In genomic region chr6:126678961-126679360, GRCm38 (mm10) we compare ENCODE assay signal across 10 mouse cellular contexts. TPM values are rescaled to one million over a fixed set of nuclear protein-coding genes. Genes with fewer than 3 reads are reported as not detected.
A peak's percentile ranks its signal among the peaks of the same experiment; 100 is the strongest.
DNase-seq lines count a peak whose midpoint lies in the region; ATAC-seq and TF ChIP-seq lines count a peak whose summit lies in the region.
"Had no signal": no experiment of that assay in that cellular context is flagged by ENCODE, and none has a peak within 500 bp of the region (broad histone marks: within the 10 kb centered on the region; RNA-seq: fewer than 3 reads in every experiment).

No protein-coding gene starts in this region.

- DNase-seq in heart, postnatal 0 days (ENCODE audit: low spot score) = no peak
- DNase-seq in heart, embryonic 10.5 days (ENCODE audit: low spot score) = no peak
- DNase-seq in midbrain, embryonic 11.5 days (ENCODE audit: low spot score, missing footprints) = peak; percentile 90
- peak; percentile 24 to 48 for DNase-seq in cerebellum, adult 2 months
- DNase-seq in midbrain, postnatal 0 days (ENCODE audit: low spot score) = peak; percentile 29
- no peak for DNase-seq in gastrocnemius, postnatal 14 days

- no peak overlapping the region for H3K9ac ChIP-seq in heart, postnatal 0 days (replicated peaks; ENCODE audit: low read depth, low read length)
- no peak overlapping the region for H3K9ac ChIP-seq in midbrain, embryonic 11.5 days (ENCODE audit: low read length)
- H3K9ac ChIP-seq in midbrain, embryonic 15.5 days = no peak overlapping the region
- H3K9ac ChIP-seq in midbrain, postnatal 0 days (replicated peaks; ENCODE audit: low read length, poor library complexity, severe bottlenecking) = no peak overlapping the region
- no peak overlapping the region for H3K9ac ChIP-seq in forebrain, embryonic 13.5 days
- H3K9ac ChIP-seq: embryonic facial prominence, embryonic 15.5 days; heart, embryonic 12.5 days had no signal

- no peaks in the 10 kb centered on the region for H3K9me3 ChIP-seq in heart, postnatal 0 days (replicated peaks; ENCODE audit: control insufficient read depth, low read length)
- no peaks in the 10 kb centered on the region for H3K9me3 ChIP-seq in heart, embryonic 10.5 days
- no peaks in the 10 kb centered on the region for H3K9me3 ChIP-seq in midbrain, embryonic 11.5 days (ENCODE audit: control insufficient read depth, low read length)
- H3K9me3 ChIP-seq in midbrain, embryonic 15.5 days = no peaks in the 10 kb centered on the region
- H3K9me3 ChIP-seq in midbrain, postnatal 0 days (ENCODE audit: low read length) = no peaks in the 10 kb centered on the region
- H3K9me3 ChIP-seq in forebrain, embryonic 13.5 days (replicated peaks) = no peaks in the 10 kb centered on the region
- H3K9me3 ChIP-seq: embryonic facial prominence, embryonic 15.5 days; heart, embryonic 12.5 days had no signal

- intact Hi-C loops in gastrocnemius, postnatal 14 days (cut with DNase I; ENCODE audit: low total_unique reads) = no loop called here

- no peak overlapping the region for H3K27ac ChIP-seq in heart, postnatal 0 days (ENCODE audit: low read depth)
- no peak overlapping the region for H3K27ac ChIP-seq in heart, embryonic 10.5 days
- no peak overlapping the region for H3K27ac ChIP-seq in midbrain, embryonic 11.5 days (ENCODE audit: low read depth, low read length)
- H3K27ac ChIP-seq in midbrain, embryonic 15.5 days = no peak overlapping the region
- no peak overlapping the region for H3K27ac ChIP-seq in cerebellum, adult 2 months (ENCODE audit: insufficient read depth, low read length)
- H3K27ac ChIP-seq in midbrain, postnatal 0 days (ENCODE audit: low read depth, low read length) = no peak overlapping the region
- no peak overlapping the region for H3K27ac ChIP-seq in forebrain, embryonic 13.5 days
- H3K27ac ChIP-seq: embryonic facial prominence, embryonic 15.5 days had no signal

- WGBS in heart, postnatal 0 days = 66% methylated on average over 7 of the region's 7 CpGs
- 66% methylated on average over 7 of the region's 7 CpGs for WGBS in heart, embryonic 10.5 days
- 64% methylated on average over 7 of the region's 7 CpGs for WGBS in midbrain, embryonic 11.5 days
- WGBS in midbrain, embryonic 15.5 days = 64% methylated on average over 7 of the region's 7 CpGs
- 70% methylated on average over 7 of the region's 7 CpGs for WGBS in cerebellum, adult 2 months
- 65% methylated on average over 7 of the region's 7 CpGs for WGBS in midbrain, postnatal 0 days
- 63% methylated on average over 7 of the region's 7 CpGs for WGBS in forebrain, embryonic 13.5 days

- peak; percentile 32 for TF ChIP-seq CTCF in heart, postnatal 0 days (IDR thresholded peaks at IDR 0.05; ENCODE audit: low read depth)
- peak; percentile 63 for TF ChIP-seq CTCF in cerebellum, adult 2 months (IDR thresholded peaks at IDR 0.05; ENCODE audit: borderline replicate concordance, insufficient read depth, low read depth, low read length)
- TF ChIP-seq CTCF in midbrain, postnatal 0 days (IDR thresholded peaks at IDR 0.05) = peak; percentile 67

- no peaks in the 10 kb centered on the region for H3K36me3 ChIP-seq in heart, postnatal 0 days (replicated peaks; ENCODE audit: control insufficient read depth, insufficient read depth, low read length)
- H3K36me3 ChIP-seq in heart, embryonic 10.5 days = no peaks in the 10 kb centered on the region
- H3K36me3 ChIP-seq in midbrain, embryonic 11.5 days (ENCODE audit: control insufficient read depth, insufficient read depth, low read length) = no peaks in the 10 kb centered on the region
- no peaks in the 10 kb centered on the region for H3K36me3 ChIP-seq in midbrain, embryonic 15.5 days (replicated peaks)
- H3K36me3 ChIP-seq in midbrain, postnatal 0 days (ENCODE audit: insufficient read depth, low read length) = no peaks in the 10 kb centered on the region
- no peaks in the 10 kb centered on the region for H3K36me3 ChIP-seq in forebrain, embryonic 13.5 days (ENCODE audit: poor library complexity, severe bottlenecking)
- H3K36me3 ChIP-seq: embryonic facial prominence, embryonic 15.5 days; heart, embryonic 12.5 days had no signal

- H3K4me1 ChIP-seq in heart, postnatal 0 days (ENCODE audit: control insufficient read depth, insufficient read depth) = no peaks in the 10 kb centered on the region
- H3K4me1 ChIP-seq in heart, embryonic 10.5 days = 0 out of 2 replicates have a peak, but pooled peaks cover 7% of the 10 kb centered on the region
- H3K4me1 ChIP-seq in midbrain, embryonic 11.5 days (ENCODE audit: control insufficient read depth, insufficient read depth, low read length) = no peaks in the 10 kb centered on the region
- H3K4me1 ChIP-seq in midbrain, embryonic 15.5 days = no peaks in the 10 kb centered on the region
- H3K4me1 ChIP-seq in cerebellum, adult 2 months (ENCODE audit: control insufficient read depth, insufficient read depth, low read length) = no peaks in the 10 kb centered on the region
- no peaks in the 10 kb centered on the region for H3K4me1 ChIP-seq in midbrain, postnatal 0 days (ENCODE audit: insufficient read depth, low read length)
- H3K4me1 ChIP-seq in forebrain, embryonic 13.5 days = no peaks in the 10 kb centered on the region
- H3K4me1 ChIP-seq: embryonic facial prominence, embryonic 15.5 days had no signal

- no peak for ATAC-seq in heart, postnatal 0 days (ENCODE audit: insufficient read depth, low read depth)
- no peak for ATAC-seq in midbrain, embryonic 11.5 days (ENCODE audit: low FRiP score)
- ATAC-seq in midbrain, embryonic 15.5 days (replicated peaks) = no peak
- ATAC-seq in midbrain, postnatal 0 days (ENCODE audit: low FRiP score) = no peak
- no peak for ATAC-seq in forebrain, embryonic 13.5 days

- no peak for TF ChIP-seq EP300 in heart, postnatal 0 days (IDR thresholded peaks at IDR 0.05; ENCODE audit: low read depth)

- H3K4me2 ChIP-seq in heart, postnatal 0 days (ENCODE audit: low read depth, low read length) = no peak overlapping the region
- no peak overlapping the region for H3K4me2 ChIP-seq in midbrain, embryonic 11.5 days
- no peak overlapping the region for H3K4me2 ChIP-seq in midbrain, embryonic 15.5 days
- H3K4me2 ChIP-seq in midbrain, postnatal 0 days (ENCODE audit: low read depth, low read length, poor library complexity, severe bottlenecking) = no peak overlapping the region
- H3K4me2 ChIP-seq in forebrain, embryonic 13.5 days = no peak overlapping the region
- H3K4me2 ChIP-seq: embryonic facial prominence, embryonic 15.5 days; heart, embryonic 12.5 days had no signal

- no peak for TF ChIP-seq POLR2A in cerebellum, adult 2 months (IDR thresholded peaks at IDR 0.05; ENCODE audit: borderline replicate concordance, insufficient read depth, low read length)

- H3K27me3 ChIP-seq in heart, postnatal 0 days (ENCODE audit: control insufficient read depth, insufficient read depth, low read length) = peaks cover 4% of the 10 kb centered on the region; the same call in 1 of the 2 replicates
- 0 out of 2 replicates have a peak, but pooled peaks cover 5% of the 10 kb centered on the region for H3K27me3 ChIP-seq in heart, embryonic 10.5 days (ENCODE audit: insufficient read depth, poor library complexity, severe bottlenecking)
- H3K27me3 ChIP-seq in midbrain, embryonic 11.5 days (ENCODE audit: control insufficient read depth, insufficient read depth, low read length) = no peaks in the 10 kb centered on the region
- H3K27me3 ChIP-seq in midbrain, embryonic 15.5 days (replicated peaks) = no peaks in the 10 kb centered on the region
- no peaks in the 10 kb centered on the region for H3K27me3 ChIP-seq in cerebellum, adult 2 months (ENCODE audit: control insufficient read depth, insufficient read depth, low read length)
- no peaks in the 10 kb centered on the region; the same call in 1 of the 2 replicates for H3K27me3 ChIP-seq in midbrain, postnatal 0 days (ENCODE audit: insufficient read depth, low read length)
- no peaks in the 10 kb centered on the region for H3K27me3 ChIP-seq in forebrain, embryonic 13.5 days
- H3K27me3 ChIP-seq: embryonic facial prominence, embryonic 15.5 days had no signal

- H3K4me3 ChIP-seq in heart, postnatal 0 days (ENCODE audit: low read depth, low read length) = no peak overlapping the region
- no peak overlapping the region for H3K4me3 ChIP-seq in heart, embryonic 10.5 days
- no peak overlapping the region for H3K4me3 ChIP-seq in midbrain, embryonic 11.5 days (ENCODE audit: low read depth, low read length)
- no peak overlapping the region for H3K4me3 ChIP-seq in midbrain, embryonic 15.5 days
- no peak overlapping the region for H3K4me3 ChIP-seq in cerebellum, adult 2 months (replicated peaks; ENCODE audit: insufficient read depth, low read depth, low read length)
- no peak overlapping the region for H3K4me3 ChIP-seq in midbrain, postnatal 0 days (ENCODE audit: low read depth, low read length)
- H3K4me3 ChIP-seq in forebrain, embryonic 13.5 days = no peak overlapping the region
- H3K4me3 ChIP-seq: embryonic facial prominence, embryonic 15.5 days; heart, embryonic 12.5 days had no signal

RNA-seq across cellular contexts. Expression of gene Kcna1, which starts 32.8 kb away (rescaled TPM):
- not detected in 2 replicates for total RNA-seq in heart, postnatal 0 days (2014; rRNA removed; ENCODE audit: low replicate concordance)
- polyA plus RNA-seq in heart, postnatal 0 days (2015; fragmentation: Nextera tagmentation; extraction: Ambion mirVana) = 0.04 and 0.07 TPM in 2 replicates
- 0.25 and 0.38 TPM in 2 replicates for polyA plus RNA-seq in heart, embryonic 10.5 days (2016; fragmentation: Nextera tagmentation; extraction: Ambion mirVana)
- polyA plus RNA-seq in midbrain, embryonic 11.5 days (2014; fragmentation: Nextera tagmentation; extraction: Ambion mirVana) = 0.66 and 0.74 TPM in 2 replicates
- 1.5 and 1.6 TPM in 2 replicates for polyA plus RNA-seq in midbrain, embryonic 15.5 days (2015; fragmentation: Nextera tagmentation; extraction: Ambion mirVana)
- 71.1 and 72.6 TPM in 2 replicates for polyA plus RNA-seq in cerebellum, adult 2 months (2012; rRNA removed)
- 2.1 and 4.2 TPM in 2 replicates for total RNA-seq in midbrain, postnatal 0 days (2014; rRNA removed)
- 2.0 and 2.2 TPM in 2 replicates for polyA plus RNA-seq in midbrain, postnatal 0 days (2015; fragmentation: Nextera tagmentation; extraction: Ambion mirVana)
- 1 to 10 TPM; 3.3 to 8.5 TPM for total RNA-seq in gastrocnemius, postnatal 14 days (2021)
- polyA plus RNA-seq in forebrain, embryonic 13.5 days (2015; fragmentation: Nextera tagmentation; extraction: Ambion mirVana) = 2.1 and 3.5 TPM in 2 replicates

Comparison
In these comparisons a context has a peak if more than half of its experiments do, and no peak if none do; other contexts are left out.
1. DNase-seq: peak in midbrain, embryonic 11.5 days (single experiment), cerebellum, adult 2 months (2 of 2) and midbrain, postnatal 0 days (single experiment); none in heart, postnatal 0 days (single experiment), heart, embryonic 10.5 days (single experiment) and gastrocnemius, postnatal 14 days (single experiment).
2. RNA of gene Kcna1, which starts 32.8 kb away (polyA plus RNA-seq): 71.1 to 72.6 TPM in cerebellum, adult 2 months; 2.1 to 3.5 TPM in forebrain, embryonic 13.5 days, 2.0 to 2.2 TPM in midbrain, postnatal 0 days, 1.5 to 1.6 TPM in midbrain, embryonic 15.5 days, 0.66 to 0.74 TPM in midbrain, embryonic 11.5 days, 0.25 to 0.38 TPM in heart, embryonic 10.5 days and 0.04 to 0.07 TPM in heart, postnatal 0 days; every median in the first group is over 10 times any median in the second.
3. Peak in every context shown above with its lines, with median percentiles within 50 percentile points of each other: CTCF ChIP-seq.